Mouse (Mus musculus): ENCODE measurements around the gene Tnfsf12. TPM values are rescaled to one million over a fixed set of nuclear protein-coding genes. Genes with fewer than 3 reads are reported as not detected.

The Tnfsf12 gene
- polyA plus RNA-seq, 1 experiment, result 31.2 TPM

GRCm38 (mm10) chr11:69670786-69671725 lies 24.6 kb downstream of the Tnfsf12 start:
- WGBS, result under 1% methylated on average over 59 of the region's 61 CpGs
- Histone ChIP-seq H3K4me3 (replicated peaks; ENCODE audit: insufficient read depth, low read depth, low read length) (peak overlapping the region; percentile 82), H3K27ac (ENCODE audit: insufficient read depth, low read length) (peak overlapping the region; percentile 91), H3K27me3 (ENCODE audit: control insufficient read depth, insufficient read depth, low read length) (no peaks in the 10 kb centered on the region), H3K4me1 (ENCODE audit: control insufficient read depth, insufficient read depth, low read length) (no peaks in the 10 kb centered on the region; the same call in 1 of the 2 replicates)
- no peak for TF ChIP-seq CTCF (IDR thresholded peaks at IDR 0.05; ENCODE audit: borderline replicate concordance, insufficient read depth, low read depth, low read length)
- peak; percentile 52; the same call in 1 of the 2 replicates for TF ChIP-seq POLR2A (IDR thresholded peaks at IDR 0.05; ENCODE audit: borderline replicate concordance, insufficient read depth, low read length)
- peak; percentile 95 for DNase-seq

GRCm38 (mm10) chr11:69666665-69667005 lies 29.0 kb downstream of the Tnfsf12 start:
- H3K27ac ChIP-seq (ENCODE audit: insufficient read depth, low read length), result no peak overlapping the region

GRCm38 (mm10) chr11:69665961-69666664 lies 29.5 kb downstream of the Tnfsf12 start, which contains the start of gene Cd68:
Gene Cd68, minus strand, starts transcription at chr11:69666153.
- Histone ChIP-seq H3K4me3 (replicated peaks; ENCODE audit: insufficient read depth, low read depth, low read length) (no peak within 1 kb of the TSS), H3K27me3 (ENCODE audit: control insufficient read depth, insufficient read depth, low read length) (no peaks in the 10 kb centered on the region), H3K4me1 (ENCODE audit: control insufficient read depth, insufficient read depth, low read length) (peaks cover 3% of the 10 kb centered on the region; the same call in 1 of the 2 replicates), H3K27ac (ENCODE audit: insufficient read depth, low read length) (no peak within 1 kb of the TSS)
- WGBS, result 42% methylated on average over 7 of the region's 7 CpGs
- DNase-seq, result no peak
- no peak for TF ChIP-seq CTCF (IDR thresholded peaks at IDR 0.05; ENCODE audit: borderline replicate concordance, insufficient read depth, low read depth, low read length)
- TF ChIP-seq POLR2A (IDR thresholded peaks at IDR 0.05; ENCODE audit: borderline replicate concordance, insufficient read depth, low read length), result no peak

More at GRCm38 (mm10) chr11:69666665-69667005, 29.0 kb downstream of the Tnfsf12 start:
- WGBS, result 91% methylated on average over 3 of the region's 3 CpGs
- Histone ChIP-seq H3K4me3 (replicated peaks; ENCODE audit: insufficient read depth, low read depth, low read length) (no peak overlapping the region), H3K27me3 (ENCODE audit: control insufficient read depth, insufficient read depth, low read length) (no peaks in the 10 kb centered on the region), H3K4me1 (ENCODE audit: control insufficient read depth, insufficient read depth, low read length) (peaks cover 3% of the 10 kb centered on the region; the same call in 1 of the 2 replicates)
- TF ChIP-seq CTCF (IDR thresholded peaks at IDR 0.05; ENCODE audit: borderline replicate concordance, insufficient read depth, low read depth, low read length) (no peak), POLR2A (IDR thresholded peaks at IDR 0.05; ENCODE audit: borderline replicate concordance, insufficient read depth, low read length) (no peak)
- DNase-seq, result no peak

GRCm38 (mm10) chr11:69665457-69665960 lies 30.1 kb downstream of the Tnfsf12 start:
- 60% methylated on average over 9 of the region's 9 CpGs for WGBS
- Histone ChIP-seq H3K27ac (ENCODE audit: insufficient read depth, low read length) (no peak overlapping the region), H3K4me3 (replicated peaks; ENCODE audit: insufficient read depth, low read depth, low read length) (no peak overlapping the region), H3K4me1 (ENCODE audit: control insufficient read depth, insufficient read depth, low read length) (peaks cover 3% of the 10 kb centered on the region; the same call in 1 of the 2 replicates), H3K27me3 (ENCODE audit: control insufficient read depth, insufficient read depth, low read length) (no peaks in the 10 kb centered on the region)
- DNase-seq, result no peak
- TF ChIP-seq POLR2A (IDR thresholded peaks at IDR 0.05; ENCODE audit: borderline replicate concordance, insufficient read depth, low read length), result no peak
- no peak for TF ChIP-seq CTCF (IDR thresholded peaks at IDR 0.05; ENCODE audit: borderline replicate concordance, insufficient read depth, low read depth, low read length)

GRCm38 (mm10) chr11:69664841-69665240 lies 30.8 kb downstream of the Tnfsf12 start:
- no peak for DNase-seq
- Histone ChIP-seq H3K4me1 (ENCODE audit: control insufficient read depth, insufficient read depth, low read length) (0 out of 2 replicates have a peak, but pooled peaks cover 3% of the 10 kb centered on the region), H3K4me3 (replicated peaks; ENCODE audit: insufficient read depth, low read depth, low read length) (no peak overlapping the region), H3K27me3 (ENCODE audit: control insufficient read depth, insufficient read depth, low read length) (no peaks in the 10 kb centered on the region), H3K27ac (ENCODE audit: insufficient read depth, low read length) (no peak overlapping the region)
- TF ChIP-seq CTCF (IDR thresholded peaks at IDR 0.05; ENCODE audit: borderline replicate concordance, insufficient read depth, low read depth, low read length), result no peak
- no peak for TF ChIP-seq POLR2A (IDR thresholded peaks at IDR 0.05; ENCODE audit: borderline replicate concordance, insufficient read depth, low read length)
- 89% methylated on average over 7 of the region's 7 CpGs for WGBS

- Histone ChIP-seq H3K4me1 (ENCODE audit: control insufficient read depth, insufficient read depth, low read length) (0 out of 2 replicates have a peak, but pooled peaks cover 3% of the 10 kb centered on the region), H3K27me3 (ENCODE audit: control insufficient read depth, insufficient read depth, low read length) (no peaks in the 10 kb centered on the region), H3K27ac (ENCODE audit: insufficient read depth, low read length) (no peak overlapping the region), H3K4me3 (replicated peaks; ENCODE audit: insufficient read depth, low read depth, low read length) (no peak overlapping the region)
- no peak for TF ChIP-seq CTCF (IDR thresholded peaks at IDR 0.05; ENCODE audit: borderline replicate concordance, insufficient read depth, low read depth, low read length)
- no peak for TF ChIP-seq POLR2A (IDR thresholded peaks at IDR 0.05; ENCODE audit: borderline replicate concordance, insufficient read depth, low read length)
- peak in 1 of 2 experiments; percentile 44 for DNase-seq
- 44% methylated on average over 6 of the region's 6 CpGs for WGBS
These were observed 31.9 kb downstream of the Tnfsf12 start for GRCm38 (mm10) chr11:69663795-69664194.

- DNase-seq, result no peak
- H3K27me3 ChIP-seq (ENCODE audit: control insufficient read depth, insufficient read depth, low read length), result no peaks in the 10 kb centered on the region
- H3K27ac ChIP-seq (ENCODE audit: insufficient read depth, low read length), result peak overlapping the region; percentile 35
- WGBS, result 55% methylated on average over 13 of the region's 13 CpGs
- H3K4me1 ChIP-seq (ENCODE audit: control insufficient read depth, insufficient read depth, low read length), result 0 out of 2 replicates have a peak, but pooled peaks cover 3% of the 10 kb centered on the region
- TF ChIP-seq CTCF (IDR thresholded peaks at IDR 0.05; ENCODE audit: borderline replicate concordance, insufficient read depth, low read depth, low read length), result no peak
- TF ChIP-seq POLR2A (IDR thresholded peaks at IDR 0.05; ENCODE audit: borderline replicate concordance, insufficient read depth, low read length), result no peak
- peak overlapping the region; percentile 85 for H3K4me3 ChIP-seq (replicated peaks; ENCODE audit: insufficient read depth, low read depth, low read length)
These were observed 32.5 kb downstream of the Tnfsf12 start for GRCm38 (mm10) chr11:69662967-69663671.
